Mouse (Mus musculus) cerebellum, adult 11-12 months (tissue): ENCODE measurements around the gene Gm10272.
A peak's percentile ranks its signal among the peaks of the same experiment; 100 is the strongest.
"Not testable (repeated sequence)": the region's sequence is repeated elsewhere in the genome, so short reads cannot be mapped to it uniquely, and the experiment has no call there.

Source experiments
- DNase-seq: peaks from one replicate; pipeline ENCODE4 v3.0.0; 2022

The Gm10272 gene

GRCm38 (mm10) chr10:77729241-77729640, 22.8 kb downstream of the Gm10272 start:
- no peak for DNase-seq

GRCm38 (mm10) chr10:77735928-77736327, 29.5 kb downstream of the Gm10272 start:
- DNase-seq, result no peak

GRCm38 (mm10) chr10:77738929-77739328, 32.5 kb downstream of the Gm10272 start:
- DNase-seq, result no peak

GRCm38 (mm10) chr10:77741924-77742688, 35.7 kb downstream of the Gm10272 start, which contains the start of gene Gm18596:
Gene Gm18596 (minus strand): TSS chr10:77742638.
- peak; percentile 18 for DNase-seq

GRCm38 (mm10) chr10:77750686-77751085, 44.3 kb downstream of the Gm10272 start:
- DNase-seq, result peak; percentile 41

- DNase-seq, result not testable (repeated sequence)
These were observed 44.8 kb downstream of the Gm10272 start, which contains the start of gene Gm9736 for GRCm38 (mm10) chr10:77751254-77751653. Gene Gm9736 (minus strand): TSS chr10:77751354.

- DNase-seq, result not testable (repeated sequence)
These were observed 45.9 kb downstream of the Gm10272 start for GRCm38 (mm10) chr10:77752312-77752711.

GRCm38 (mm10) chr10:77753448-77753847, 47.0 kb downstream of the Gm10272 start:
- no peak for DNase-seq
